ENCODE assay signal across 9 mouse cellular contexts in genomic region chr7:62209117-62209700, GRCm38 (mm10).
DNase-seq lines count a peak whose midpoint lies in the region; ATAC-seq lines count a peak whose summit lies in the region.
"Had no signal": no experiment of that assay in that cellular context is flagged by ENCODE, and none has a peak within 500 bp of the region (broad histone marks: within the 10 kb centered on the region; RNA-seq: fewer than 3 reads in every experiment).

No protein-coding gene starts in this region.

- DNase-seq in heart, adult 9 months (ENCODE audit: low spot score in 2 of 2) = no peak
- DNase-seq in kidney, postnatal 4 days = peak; percentile 46 to 58
- DNase-seq in mesoderm, embryonic 11.5 days (ENCODE audit: low read depth, low spot score) = peak; percentile 73
- DNase-seq in gastrocnemius, postnatal 36 days = no peak

- H3K27ac ChIP-seq in heart, embryonic 11.5 days (ENCODE audit: low read depth, low read length) = no peak overlapping the region
- no peak overlapping the region for H3K27ac ChIP-seq in forebrain, embryonic 13.5 days
- no peak overlapping the region for H3K27ac ChIP-seq in stomach, embryonic 16.5 days (ENCODE audit: low read length)

- H3K9ac ChIP-seq in heart, embryonic 11.5 days (ENCODE audit: low read depth, low read length) = peak overlapping the region; percentile 49; the same call in 1 of the 2 replicates
- peak overlapping the region; percentile 58; the same call in 1 of the 2 replicates for H3K9ac ChIP-seq in forebrain, embryonic 13.5 days
- H3K9ac ChIP-seq in stomach, embryonic 16.5 days (ENCODE audit: low read length) = peak overlapping the region; percentile 61; the same call in 1 of the 2 replicates

- no peaks in the 10 kb centered on the region for H3K9me3 ChIP-seq in heart, embryonic 11.5 days (replicated peaks; ENCODE audit: control insufficient read depth, low read length)
- H3K9me3 ChIP-seq in forebrain, embryonic 13.5 days (replicated peaks) = no peaks in the 10 kb centered on the region; the same call in 1 of the 2 replicates
- H3K9me3 ChIP-seq in stomach, embryonic 16.5 days (replicated peaks; ENCODE audit: control insufficient read depth, low read length) = no peaks in the 10 kb centered on the region
- H3K9me3 ChIP-seq: G1E had no signal

- no peaks in the 10 kb centered on the region for H3K27me3 ChIP-seq in heart, embryonic 11.5 days (ENCODE audit: control insufficient read depth, insufficient read depth, low read length)
- no peaks in the 10 kb centered on the region for H3K27me3 ChIP-seq in forebrain, embryonic 13.5 days
- H3K27me3 ChIP-seq in stomach, embryonic 16.5 days (ENCODE audit: control insufficient read depth, insufficient read depth, low read length) = no peaks in the 10 kb centered on the region

- peak overlapping the region; percentile 42 for H3K4me2 ChIP-seq in heart, embryonic 11.5 days
- H3K4me2 ChIP-seq in forebrain, embryonic 13.5 days = peak overlapping the region; percentile 42
- peak overlapping the region; percentile 45 for H3K4me2 ChIP-seq in stomach, embryonic 16.5 days (ENCODE audit: low read depth, low read length)

- H3K4me3 ChIP-seq in heart, embryonic 11.5 days (ENCODE audit: low read depth, low read length) = peak overlapping the region; percentile 34
- H3K4me3 ChIP-seq in forebrain, embryonic 13.5 days = peak overlapping the region; percentile 43
- peak overlapping the region; percentile 47 for H3K4me3 ChIP-seq in stomach, embryonic 16.5 days (replicated peaks; ENCODE audit: low read length)

- WGBS in heart, embryonic 11.5 days (ENCODE audit: insufficient replicate concordance) = 27% methylated on average over 12 of the region's 12 CpGs
- 30% methylated on average over 12 of the region's 12 CpGs for WGBS in forebrain, embryonic 13.5 days
- WGBS in stomach, embryonic 16.5 days = 33% methylated on average over 12 of the region's 12 CpGs

- no peaks in the 10 kb centered on the region for H3K4me1 ChIP-seq in heart, embryonic 11.5 days (ENCODE audit: control insufficient read depth, insufficient read depth, low read length)
- H3K4me1 ChIP-seq in forebrain, embryonic 13.5 days = no peaks in the 10 kb centered on the region
- H3K4me1 ChIP-seq in stomach, embryonic 16.5 days (ENCODE audit: control insufficient read depth, insufficient read depth, low read length) = no peaks in the 10 kb centered on the region

- intact Hi-C loops in gastrocnemius, postnatal 36 days (cut with DNase I) = no loop called here

- 0 out of 2 replicates have a peak, but pooled peaks have one; percentile 63 for ATAC-seq in heart, embryonic 11.5 days (replicated peaks; ENCODE audit: insufficient number of reproducible peaks, low FRiP score, low TSS enrichment)
- peak; percentile 61; the same call in 1 of the 2 replicates for ATAC-seq in cerebellum, adult (ENCODE audit: insufficient number of reproducible peaks, low FRiP score, low TSS enrichment)
- peak; percentile 94 for ATAC-seq in forebrain, embryonic 13.5 days
- ATAC-seq in stomach, embryonic 16.5 days (ENCODE audit: insufficient read depth, low FRiP score) = no peak; the same call in 1 of the 2 replicates

- H3K36me3 ChIP-seq in heart, embryonic 11.5 days (ENCODE audit: control insufficient read depth, insufficient read depth, low read length) = no peaks in the 10 kb centered on the region
- peaks cover 6% of the 10 kb centered on the region; the same call in 1 of the 2 replicates for H3K36me3 ChIP-seq in forebrain, embryonic 13.5 days (ENCODE audit: poor library complexity, severe bottlenecking)
- no peaks in the 10 kb centered on the region for H3K36me3 ChIP-seq in stomach, embryonic 16.5 days (ENCODE audit: control insufficient read depth, insufficient read depth, low read length)
- H3K36me3 ChIP-seq: G1E had no signal

Comparison
In these comparisons a context has a peak if more than half of its experiments do, and no peak if none do; other contexts are left out.
1. DNase-seq: peak in kidney, postnatal 4 days (2 of 2) and mesoderm, embryonic 11.5 days (single experiment); none in heart, adult 9 months (0 of 2) and gastrocnemius, postnatal 36 days (0 of 2).
2. Peak in every context shown above with its lines, with median percentiles within 50 percentile points of each other: H3K4me2 ChIP-seq, H3K4me3 ChIP-seq and H3K9ac ChIP-seq.